7 mouse cellular contexts compared by ENCODE assay signal in the genomic region with DNA sequence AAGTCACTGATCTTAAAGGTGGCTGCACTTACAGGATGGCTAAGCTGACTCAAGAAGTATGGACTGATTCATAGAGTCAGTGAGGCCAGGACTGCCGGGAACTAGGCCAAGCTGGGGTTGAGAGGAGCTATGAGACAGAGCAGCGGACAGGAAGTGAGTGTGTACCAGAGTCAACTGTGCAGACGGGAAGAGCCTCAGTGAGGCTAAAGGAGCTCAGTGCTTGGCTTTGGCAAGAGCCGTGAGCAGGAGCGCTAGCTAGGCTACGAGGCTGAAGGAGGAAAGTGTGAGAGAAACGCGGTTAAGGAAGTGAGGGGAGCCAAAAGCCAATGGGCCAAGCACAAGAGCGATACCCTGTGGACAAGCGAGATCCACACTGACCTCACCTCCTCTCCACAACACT. TPM values are rescaled to one million over a fixed set of nuclear protein-coding genes. Genes with fewer than 3 reads are reported as not detected.
DNase-seq lines count a peak whose midpoint lies in the region; ATAC-seq and TF ChIP-seq lines count a peak whose summit lies in the region.

No protein-coding gene starts in this region.

- no peaks in the 10 kb centered on the region for H3K36me3 ChIP-seq in kidney, postnatal 0 days (ENCODE audit: insufficient read depth, low read length)
- no peaks in the 10 kb centered on the region for H3K36me3 ChIP-seq in midbrain, embryonic 11.5 days (ENCODE audit: control insufficient read depth, insufficient read depth, low read length)

- H3K27me3 ChIP-seq in kidney, postnatal 0 days (ENCODE audit: insufficient read depth, low read length), result no peaks in the 10 kb centered on the region
- H3K27me3 ChIP-seq in midbrain, embryonic 11.5 days (ENCODE audit: control insufficient read depth, insufficient read depth, low read length), result no peaks in the 10 kb centered on the region

- H3K27ac ChIP-seq in bone marrow macrophage, adult 2 months (ENCODE audit: insufficient read depth, low read depth, low read length), result peak overlapping the region; percentile 6; the same call in 1 of the 2 replicates
- no peak overlapping the region for H3K27ac ChIP-seq in kidney, postnatal 0 days
- no peak overlapping the region for H3K27ac ChIP-seq in midbrain, embryonic 11.5 days (ENCODE audit: low read depth, low read length)

- DNase-seq in kidney, postnatal 0 days (ENCODE audit: low spot score), result peak; percentile 63
- no peak for DNase-seq in midbrain, embryonic 11.5 days (ENCODE audit: low spot score, missing footprints)
- DNase-seq in right cerebral cortex, postnatal 4 days, result no peak
- no peak for DNase-seq in left cerebral cortex, adult 9 months (ENCODE audit: low spot score in 2 of 2)

- H3K4me1 ChIP-seq in bone marrow macrophage, adult 2 months (ENCODE audit: control insufficient read depth, insufficient read depth, low read length), result peaks cover 17% of the 10 kb centered on the region
- H3K4me1 ChIP-seq in kidney, postnatal 0 days (replicated peaks; ENCODE audit: insufficient read depth, low read length), result no peaks in the 10 kb centered on the region
- no peaks in the 10 kb centered on the region for H3K4me1 ChIP-seq in midbrain, embryonic 11.5 days (ENCODE audit: control insufficient read depth, insufficient read depth, low read length)

- peak; percentile 73 for ATAC-seq in granulocyte monocyte progenitor cell, adult 5-6 weeks (replicated peaks; ENCODE audit: poor library complexity, severe bottlenecking)
- ATAC-seq in kidney, postnatal 0 days (replicated peaks; ENCODE audit: low FRiP score, low read depth), result no peak
- peak; percentile 48; the same call in 1 of the 2 replicates for ATAC-seq in megakaryocyte, adult 5-6 weeks (ENCODE audit: poor library complexity, severe bottlenecking)
- ATAC-seq in midbrain, embryonic 11.5 days (ENCODE audit: low FRiP score), result no peak

- 66% methylated on average over 10 of the region's 10 CpGs for WGBS in kidney, postnatal 0 days
- 84% methylated on average over 10 of the region's 10 CpGs for WGBS in midbrain, embryonic 11.5 days

- H3K9me3 ChIP-seq in kidney, postnatal 0 days (replicated peaks; ENCODE audit: low read length), result no peaks in the 10 kb centered on the region
- H3K9me3 ChIP-seq in midbrain, embryonic 11.5 days (ENCODE audit: control insufficient read depth, low read length), result no peaks in the 10 kb centered on the region

- no peak overlapping the region for H3K9ac ChIP-seq in kidney, postnatal 0 days (ENCODE audit: low read depth, low read length)
- no peak overlapping the region for H3K9ac ChIP-seq in midbrain, embryonic 11.5 days (ENCODE audit: low read length)

- H3K4me3 ChIP-seq in bone marrow macrophage, adult 2 months (ENCODE audit: insufficient read depth, low read length), result peak overlapping the region; percentile 20; the same call in 1 of the 2 replicates
- H3K4me3 ChIP-seq in kidney, postnatal 0 days (replicated peaks; ENCODE audit: low read depth, low read length), result no peak overlapping the region
- H3K4me3 ChIP-seq in midbrain, embryonic 11.5 days (ENCODE audit: low read depth, low read length), result no peak overlapping the region

- TF ChIP-seq POLR2A in bone marrow macrophage, adult 2 months (IDR thresholded peaks at IDR 0.05; ENCODE audit: borderline replicate concordance, low read depth, low read length), result no peak

- no peak overlapping the region for H3K4me2 ChIP-seq in kidney, postnatal 0 days (ENCODE audit: low read length)
- H3K4me2 ChIP-seq in midbrain, embryonic 11.5 days, result no peak overlapping the region

- no peak for TF ChIP-seq CTCF in bone marrow macrophage, adult 2 months (IDR thresholded peaks at IDR 0.05; ENCODE audit: low read depth, low read length)
- TF ChIP-seq CTCF in kidney, postnatal 0 days (IDR thresholded peaks at IDR 0.05; ENCODE audit: low read depth), result no peak

RNA-seq across cellular contexts. Expression of gene Nln, which starts 34.7 kb away (rescaled TPM):
- polyA plus RNA-seq in bone marrow macrophage, adult 2 months (2012; ENCODE audit: insufficient read depth, insufficient read length, missing spikeins), result 18.7 and 26.0 TPM in 2 replicates
- total RNA-seq in granulocyte monocyte progenitor cell, adult 5-6 weeks (2014; fragmentation: Nextera tagmentation), result 27.8 and 45.8 TPM in 2 replicates
- total RNA-seq in granulocyte monocyte progenitor cell, adult 5-6 weeks (2017), result 33.5 and 36.5 TPM in 2 replicates
- 13.5 and 15.2 TPM in 2 replicates for polyA plus RNA-seq in kidney, postnatal 0 days (2015; fragmentation: Nextera tagmentation; extraction: Ambion mirVana)
- total RNA-seq in megakaryocyte, adult 5-6 weeks (2015), result 26.6 and 31.6 TPM in 2 replicates
- 27.7 and 37.3 TPM in 2 replicates for total RNA-seq in megakaryocyte, adult 5-6 weeks (2017)
- polyA plus RNA-seq in midbrain, embryonic 11.5 days (2014; fragmentation: Nextera tagmentation; extraction: Ambion mirVana), result 23.5 and 23.9 TPM in 2 replicates

RNA-seq across cellular contexts. Expression of gene Sgtb, which starts 34.8 kb away (rescaled TPM):
- 2.0 and 2.7 TPM in 2 replicates for polyA plus RNA-seq in bone marrow macrophage, adult 2 months (2012; ENCODE audit: insufficient read depth, insufficient read length, missing spikeins)
- total RNA-seq in granulocyte monocyte progenitor cell, adult 5-6 weeks (2014; fragmentation: Nextera tagmentation), result not detected in 2 replicates
- 0.26 TPM in 1 of 2 replicates, not detected in the other for total RNA-seq in granulocyte monocyte progenitor cell, adult 5-6 weeks (2017)
- 5.6 and 5.9 TPM in 2 replicates for polyA plus RNA-seq in kidney, postnatal 0 days (2015; fragmentation: Nextera tagmentation; extraction: Ambion mirVana)
- total RNA-seq in megakaryocyte, adult 5-6 weeks (2015), result 0.11 and 0.14 TPM in 2 replicates
- total RNA-seq in megakaryocyte, adult 5-6 weeks (2017), result 0.40 and 0.65 TPM in 2 replicates
- polyA plus RNA-seq in midbrain, embryonic 11.5 days (2014; fragmentation: Nextera tagmentation; extraction: Ambion mirVana), result 27.0 and 28.0 TPM in 2 replicates

Comparison
In these comparisons a context has a peak if more than half of its experiments do, and no peak if none do; other contexts are left out.
1. ATAC-seq: peak in granulocyte monocyte progenitor cell, adult 5-6 weeks (single experiment) and megakaryocyte, adult 5-6 weeks (single experiment); none in kidney, postnatal 0 days (single experiment) and midbrain, embryonic 11.5 days (single experiment).